Mouse (Mus musculus) MEL (cell line): Measurements from ENCODE around the gene Prkce.

ENCODE experiments used
- CTCF ChIP-seq, 3 experiments: IDR thresholded peaks in 2 of 3; conservative IDR thresholded peaks in 1 of 3; 2 replicates each; pipeline ENCODE4 v1.5.1; 2011 to 2012; ENCODE audit warnings: low read length in 3 of 3, low read depth in 2 of 3, mild to moderate bottlenecking in 2 of 3, improper control_type of control experiment in 1 of 3, inconsistent platforms in 1 of 3, mixed read lengths in 1 of 3, moderate library complexity in 1 of 3; ENCODE audit not compliant: control insufficient read depth in 1 of 3, insufficient read depth in 1 of 3, poor library complexity in 1 of 3, severe bottlenecking in 1 of 3
- E2F4 ChIP-seq: IDR thresholded peaks from 2 replicates; pipeline ENCODE4 v1.6.1; 2011; ENCODE audit warnings: low read depth, low read length, improper control_type of control experiment, borderline replicate concordance
- ELF1 ChIP-seq: IDR thresholded peaks from 2 replicates; pipeline ENCODE4 v1.6.1; 2014; ENCODE audit warnings: low read depth, mild to moderate bottlenecking, inconsistent platforms, low read length, improper control_type of control experiment, moderate library complexity
- EP300 ChIP-seq, 2 experiments: IDR thresholded peaks; 2 replicates each; pipeline ENCODE4 v1.6.1; 2011; ENCODE audit warnings: improper control_type of control experiment in 2 of 2, low read length in 2 of 2, low read depth in 1 of 2, mild to moderate bottlenecking in 1 of 2
- GATA1 ChIP-seq: IDR thresholded peaks from 2 replicates; pipeline ENCODE4 v1.6.1; 2011; ENCODE audit warnings: low read depth, low read length, improper control_type of control experiment
- HCFC1 ChIP-seq: IDR thresholded peaks from 2 replicates; pipeline ENCODE4 v1.6.1; 2012; ENCODE audit warnings: low read depth, mild to moderate bottlenecking, inconsistent platforms, low read length, improper control_type of control experiment, moderate library complexity
- MAZ ChIP-seq: IDR thresholded peaks from 2 replicates; pipeline ENCODE4 v1.6.1; 2012; ENCODE audit warnings: low read depth, mild to moderate bottlenecking, inconsistent platforms, low read length, improper control_type of control experiment
- MYC ChIP-seq: IDR thresholded peaks from 2 replicates; pipeline ENCODE4 v1.6.1; 2011; ENCODE audit warnings: low read depth, mild to moderate bottlenecking, low read length, improper control_type of control experiment, moderate library complexity
- POLR2A ChIP-seq, 2 experiments: IDR thresholded peaks; 2 replicates each; pipeline ENCODE4 v1.6.1; 2011 to 2012; ENCODE audit warnings: low read length in 2 of 2, mild to moderate bottlenecking in 2 of 2, control low read depth in 1 of 2, improper control_type of control experiment in 1 of 2, low read depth in 1 of 2, moderate library complexity in 1 of 2; ENCODE audit not compliant: control insufficient read depth in 1 of 2, insufficient read depth in 1 of 2, poor library complexity in 1 of 2
- POLR2AphosphoS2 ChIP-seq: IDR thresholded peaks from 2 replicates; pipeline ENCODE4 v1.6.1; 2011; ENCODE audit warnings: low read length, improper control_type of control experiment
- RAD21 ChIP-seq: IDR thresholded peaks from 2 replicates; pipeline ENCODE4 v1.6.1; 2011; ENCODE audit warnings: mild to moderate bottlenecking, low read depth, low read length, improper control_type of control experiment
- TCF12 ChIP-seq: IDR thresholded peaks from 2 replicates; pipeline ENCODE4 v1.6.1; 2014; ENCODE audit warnings: low read depth, mild to moderate bottlenecking, inconsistent platforms, low read length, improper control_type of control experiment, moderate library complexity

DNA sequence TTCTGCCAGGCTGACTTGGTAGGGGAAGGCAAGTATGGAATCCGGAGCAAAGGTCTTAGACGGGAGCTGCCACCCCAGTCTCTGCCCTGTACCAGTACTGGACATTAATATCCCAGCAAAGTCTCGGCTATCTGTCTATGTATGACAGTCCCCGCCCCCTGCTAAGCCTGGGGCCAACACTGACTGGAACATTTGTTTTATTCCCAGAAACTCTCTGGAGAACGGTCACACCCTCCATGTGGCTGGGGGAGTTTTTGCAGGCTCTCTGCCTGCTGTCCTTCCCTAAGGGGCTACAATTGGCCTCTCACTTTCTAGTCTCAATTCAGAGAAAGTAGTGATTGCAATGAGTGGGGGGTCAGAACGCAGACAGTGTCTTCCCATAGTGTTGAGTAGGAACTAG is 244.6 kb downstream of the Prkce start:
- TF ChIP-seq MYC (no peak), ELF1 (no peak), EP300 (IDR thresholded peaks at IDR 0.05; ENCODE audit: low read depth in 1 of 2, low read length in 2 of 2) (no peak), TCF12 (no peak), CTCF (IDR thresholded peaks at IDR 0.05 in 2 of 3, conservative IDR thresholded peaks at IDR 0.05 in 1 of 3; ENCODE audit: control insufficient read depth in 1 of 3, insufficient read depth in 1 of 3, low read depth in 2 of 3, low read length in 3 of 3, poor library complexity in 1 of 3, severe bottlenecking in 1 of 3) (no peak), E2F4 (no peak), POLR2AphosphoS2 (no peak), MAZ (no peak), RAD21 (no peak), HCFC1 (no peak), GATA1 (no peak), POLR2A (IDR thresholded peaks at IDR 0.05; ENCODE audit: control insufficient read depth in 1 of 2, insufficient read depth in 1 of 2, low read depth in 1 of 2, low read length in 2 of 2, poor library complexity in 1 of 2) (no peak)
